Mouse (Mus musculus) limb, embryonic 15.5 days (tissue): ENCODE results near the gene Gm21863. TPM values are rescaled to one million over a fixed set of nuclear protein-coding genes. Genes with fewer than 3 reads are reported as not detected.
"Not testable (repeated sequence)": the region's sequence is repeated elsewhere in the genome, so short reads cannot be mapped to it uniquely, and the experiment has no call there.

ENCODE experiments used
- ATAC-seq: fragments of 200-750 bp; cut with Nextera tagmentation; 2 replicates; pipeline ENCODE4 v1.8.0; 2017; ENCODE audit warnings: low read depth, moderate TSS enrichment; ENCODE audit not compliant: insufficient number of reproducible peaks, low FRiP score, low TSS enrichment
- H3K27ac ChIP-seq: fragments of 300-500 bp; sonication (generic); 2 replicates; pipeline ENCODE4 v1.5.1; 2015; ENCODE audit warnings: moderate library complexity, mild to moderate bottlenecking, inconsistent platforms
- H3K27me3 ChIP-seq: fragments of 300-500 bp; sonication (generic); 2 replicates; pipeline ENCODE4 v1.6.1; 2015; ENCODE audit warnings: inconsistent platforms
- H3K36me3 ChIP-seq: fragments of 300-500 bp; sonication (generic); 2 replicates; pipeline ENCODE4 v1.6.1; 2015; ENCODE audit warnings: inconsistent platforms
- H3K4me1 ChIP-seq: fragments of 300-500 bp; sonication (generic); 2 replicates; pipeline ENCODE4 v1.6.1; 2015; ENCODE audit warnings: inconsistent platforms
- H3K4me2 ChIP-seq: fragments of 300-500 bp; sonication (generic); 2 replicates; pipeline ENCODE4 v1.6.1; 2015; ENCODE audit warnings: mild to moderate bottlenecking, inconsistent platforms
- H3K4me3 ChIP-seq: fragments of 300-500 bp; sonication (generic); 2 replicates; pipeline ENCODE4 v1.5.1; 2015; ENCODE audit warnings: mild to moderate bottlenecking, inconsistent platforms
- H3K9ac ChIP-seq: fragments of 300-500 bp; sonication (generic); 2 replicates; pipeline ENCODE4 v1.6.1; 2015; ENCODE audit warnings: inconsistent platforms
- H3K9me3 ChIP-seq: fragments of 300-500 bp; sonication (generic); 2 replicates; pipeline ENCODE4 v1.6.1; 2016; ENCODE audit warnings: inconsistent platforms
- WGBS: fragments of 180-500 bp; shearing (Covaris S2); methylation state at CpG from one replicate; pipeline ENCODE4 v1.1.7; 2015; 5-methylcytosine and 5-hydroxymethylcytosine counted together
- polyA plus RNA-seq: library from polyadenylated mRNA; unstranded; fragments of >200 nt; fragmentation: Nextera tagmentation; extraction: Ambion mirVana; gene quantifications from 2 replicates; pipeline ENCODE4 v1.2.1, GENCODE M21; 2015

Gm21863 gene
- polyA plus RNA-seq: not detected in 2 replicates

GRCm38 (mm10) chr12:19953869-19954555, at the start of gene Gm21863:
Gm21863 (plus strand) TSS chr12:19954505.
- ATAC-seq, H3K9ac ChIP-seq, H3K27ac ChIP-seq, H3K9me3 ChIP-seq, H3K4me3 ChIP-seq, H3K36me3 ChIP-seq, H3K27me3 ChIP-seq, H3K4me1 ChIP-seq, H3K4me2 ChIP-seq: not testable (repeated sequence)
- WGBS: 17% methylated on average over 69 of the region's 75 CpGs

- ATAC-seq, H3K27ac ChIP-seq, H3K4me3 ChIP-seq, H3K9ac ChIP-seq, H3K27me3 ChIP-seq, H3K4me1 ChIP-seq, H3K36me3 ChIP-seq, H3K4me2 ChIP-seq, H3K9me3 ChIP-seq: not testable (repeated sequence)
- 28% methylated on average over 4 of the region's 4 CpGs for WGBS
Observed at GRCm38 (mm10) chr12:19928049-19928448, 26.3 kb upstream of the Gm21863 start.
